Mouse (Mus musculus) adipocyte (in vitro differentiated cells): ENCODE results near the gene Fbxl2.

Source experiments
- DNase-seq: peaks from one replicate; pipeline ENCODE4 v3.0.0-alpha.2; 2016; ENCODE audit warnings: low spot score

Gene Fbxl2

DNA sequence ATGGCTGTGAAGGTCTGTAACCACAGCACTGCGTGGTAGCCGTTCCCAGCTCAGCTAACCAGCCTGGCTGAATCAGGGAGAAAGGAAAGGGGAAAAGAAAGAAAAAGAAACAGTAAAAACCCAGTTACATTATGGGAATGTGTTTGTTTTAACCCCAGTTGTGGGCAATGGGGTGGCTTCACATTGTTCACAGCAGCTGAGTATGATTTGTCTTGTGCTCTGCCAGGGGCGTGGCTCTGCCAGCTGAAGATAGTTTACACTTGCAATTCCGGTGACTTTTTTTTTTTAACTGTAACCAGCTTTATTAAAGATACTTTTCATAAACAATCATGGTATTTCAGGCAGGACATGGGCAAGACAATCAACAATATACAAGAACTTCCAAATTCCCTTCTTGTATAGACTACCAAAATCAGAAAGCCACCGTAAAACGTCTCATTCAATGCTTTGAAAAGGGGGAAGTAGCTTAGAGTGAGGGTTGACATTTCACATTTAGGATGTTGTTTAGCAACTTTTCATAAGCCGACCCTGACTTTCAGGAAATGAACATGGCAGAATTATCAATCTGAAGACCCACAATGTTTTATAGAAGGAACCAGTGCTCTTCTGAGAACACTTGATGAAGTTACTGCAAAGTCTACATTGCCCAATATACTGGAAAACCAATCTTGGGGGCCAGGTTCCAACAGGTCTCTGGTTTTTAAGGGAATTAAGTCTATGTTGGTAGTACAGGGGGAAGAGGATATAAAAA, 26.8 kb downstream of the Fbxl2 start:
- no peak for DNase-seq

DNA sequence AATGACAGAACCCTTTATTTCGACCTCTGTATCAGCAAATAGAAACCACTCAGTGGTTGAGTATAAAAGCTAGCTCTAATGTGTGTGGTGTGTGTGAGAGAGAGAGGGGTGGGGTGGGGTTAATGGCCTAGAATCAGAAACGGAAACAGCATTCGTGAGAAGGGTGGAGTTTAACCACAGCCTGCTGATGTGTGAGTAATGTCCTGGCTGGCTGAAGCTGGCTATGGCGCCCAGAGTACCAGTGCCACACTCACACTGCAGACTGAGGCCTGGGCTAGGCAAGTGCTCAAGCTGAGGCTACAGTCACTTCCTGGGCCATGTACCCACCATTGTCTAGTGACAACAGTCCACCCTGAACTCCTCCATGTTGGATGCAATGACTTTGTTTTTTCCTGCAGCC, 29.6 kb downstream of the Fbxl2 start:
- DNase-seq = no peak

DNA sequence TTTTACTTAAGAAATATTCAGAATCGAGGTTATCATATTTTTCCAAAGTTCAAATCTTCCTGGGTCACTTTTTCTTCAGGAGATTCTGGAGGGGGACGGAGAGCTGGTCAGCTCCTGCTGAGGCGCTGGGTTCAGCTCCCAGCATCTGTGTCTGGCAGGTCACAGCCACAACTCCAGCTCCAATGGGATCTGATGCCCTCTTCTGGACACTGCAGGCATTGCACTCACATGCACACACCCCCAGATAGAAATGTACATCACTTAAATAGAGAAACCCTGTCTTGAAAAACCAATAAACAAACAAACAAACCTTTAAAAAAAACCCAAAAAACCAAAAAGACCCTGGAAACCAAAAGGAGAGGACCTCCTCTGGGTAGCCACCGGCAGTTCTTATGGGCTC, 30.3 kb downstream of the Fbxl2 start:
- DNase-seq = no peak

DNA sequence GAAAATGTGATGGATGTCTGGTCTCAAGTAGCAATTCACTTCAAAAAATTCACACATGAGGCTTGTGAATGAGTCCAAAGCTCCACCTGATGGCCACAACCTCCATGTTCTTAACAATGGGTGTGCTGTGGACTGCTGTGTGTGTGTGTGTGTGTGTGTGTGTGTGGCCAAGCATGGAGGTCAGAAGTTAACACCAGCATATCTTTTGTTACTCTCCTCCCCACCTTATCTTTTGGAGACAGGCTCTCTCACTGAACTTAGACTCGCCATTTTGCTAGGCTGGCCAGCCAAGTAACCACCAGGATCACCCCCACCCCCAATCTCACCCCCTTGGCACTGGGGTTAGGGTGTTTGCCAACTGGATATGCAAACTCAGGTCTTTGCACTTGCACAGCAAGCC, 32.0 kb downstream of the Fbxl2 start:
- no peak for DNase-seq

DNA sequence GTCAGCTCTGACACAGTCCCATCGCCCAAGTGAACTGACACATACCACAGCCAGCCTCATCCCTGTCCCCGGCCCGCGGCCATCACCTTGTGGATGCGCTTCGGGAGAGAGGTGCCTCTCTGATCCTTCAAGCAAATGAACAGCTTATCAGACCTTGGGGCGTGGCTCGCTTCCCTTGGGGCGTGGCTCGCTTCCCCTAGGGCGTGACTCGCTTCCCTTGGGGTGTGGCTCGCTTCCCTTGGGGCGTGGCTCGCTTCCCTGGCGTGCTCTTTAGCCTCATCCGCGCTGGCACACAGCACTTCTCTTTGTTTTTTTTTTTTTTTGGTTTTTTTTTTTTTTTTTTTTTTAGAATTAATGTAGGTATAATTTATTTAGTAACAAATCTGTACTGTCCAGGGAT, 34.8 kb downstream of the Fbxl2 start:
- DNase-seq = no peak

DNA sequence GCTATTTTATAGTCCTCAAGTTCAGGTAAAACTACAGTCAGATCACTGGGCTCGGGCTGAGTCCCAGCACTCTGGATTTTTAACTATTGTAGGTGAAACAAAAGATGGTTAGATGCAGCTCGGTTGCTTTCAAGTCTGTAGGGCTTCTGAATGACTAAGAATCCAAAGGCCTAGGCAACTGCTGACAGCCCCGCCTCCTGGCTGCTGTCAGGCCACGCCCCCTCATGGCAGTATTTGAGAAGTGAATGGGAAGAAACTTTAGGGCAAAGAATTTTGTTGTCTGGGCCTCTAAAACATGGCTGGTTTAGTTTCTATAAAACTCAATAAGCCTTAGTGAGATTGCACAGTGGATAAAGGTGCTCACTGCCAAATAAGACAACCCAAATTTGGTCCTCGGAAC, 36.5 kb downstream of the Fbxl2 start:
- no peak for DNase-seq

DNA sequence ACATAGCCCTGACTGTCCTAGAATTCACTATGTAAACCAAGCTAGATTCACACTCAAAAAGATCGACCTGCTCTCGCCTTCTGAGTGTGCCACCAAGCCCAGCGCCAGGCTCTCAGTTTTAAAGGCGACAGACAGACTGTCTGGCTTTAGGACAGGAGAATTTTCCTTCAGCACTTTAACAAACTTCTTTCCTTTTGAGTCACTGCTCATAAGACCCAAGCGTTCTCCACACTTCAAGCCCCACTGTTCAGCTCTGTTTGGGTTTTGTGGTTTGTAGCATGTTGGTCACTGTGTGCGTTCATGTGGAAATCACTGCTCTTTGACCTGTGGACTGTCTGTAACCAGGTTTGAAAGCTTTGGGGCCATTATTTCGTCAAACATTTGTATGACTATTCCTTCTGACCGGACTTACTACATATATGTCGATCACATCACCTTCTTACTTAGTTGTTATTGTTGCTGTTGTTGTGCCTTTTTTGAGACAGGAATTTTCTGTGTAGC, 38.1 kb downstream of the Fbxl2 start:
- DNase-seq = no peak

DNA sequence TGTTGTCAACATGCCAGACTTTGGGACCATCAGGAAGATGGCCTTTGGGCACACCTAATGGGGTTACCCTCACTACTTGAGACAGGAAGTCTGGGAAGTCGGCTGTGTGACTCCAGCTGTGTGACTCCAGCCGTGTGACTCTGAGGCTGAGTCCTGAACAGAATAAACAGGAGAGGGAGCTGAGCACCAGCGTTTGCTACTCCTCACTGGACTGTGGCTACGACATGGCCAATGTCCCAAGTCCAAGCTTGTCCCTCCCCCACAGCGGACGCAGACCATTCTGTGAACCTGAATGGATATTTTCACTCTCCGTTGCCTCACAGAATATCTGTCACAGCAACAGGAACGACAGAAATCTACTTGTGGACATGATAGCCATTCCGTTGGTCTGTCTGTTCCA, 39.2 kb downstream of the Fbxl2 start:
- no peak for DNase-seq

DNA sequence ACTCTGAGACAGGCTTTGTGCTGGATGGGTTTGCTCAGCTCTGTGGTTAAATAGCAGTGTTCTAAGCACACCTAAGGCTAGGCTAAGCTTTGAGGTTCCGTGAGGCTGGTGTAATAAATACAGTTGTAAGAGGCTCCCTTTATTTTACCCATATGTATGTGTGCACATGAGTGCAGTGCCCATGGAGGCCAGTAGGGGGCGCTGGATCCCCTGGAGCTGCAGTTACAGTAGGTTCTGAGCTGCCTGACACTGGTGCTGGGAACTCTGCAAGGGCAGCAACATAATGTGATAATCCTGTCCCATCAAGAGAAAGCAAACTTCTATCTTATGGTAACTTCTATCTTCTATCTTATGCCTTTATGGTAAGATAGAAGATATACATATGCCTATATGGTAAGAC, 47.7 kb downstream of the Fbxl2 start:
- DNase-seq = no peak

DNA sequence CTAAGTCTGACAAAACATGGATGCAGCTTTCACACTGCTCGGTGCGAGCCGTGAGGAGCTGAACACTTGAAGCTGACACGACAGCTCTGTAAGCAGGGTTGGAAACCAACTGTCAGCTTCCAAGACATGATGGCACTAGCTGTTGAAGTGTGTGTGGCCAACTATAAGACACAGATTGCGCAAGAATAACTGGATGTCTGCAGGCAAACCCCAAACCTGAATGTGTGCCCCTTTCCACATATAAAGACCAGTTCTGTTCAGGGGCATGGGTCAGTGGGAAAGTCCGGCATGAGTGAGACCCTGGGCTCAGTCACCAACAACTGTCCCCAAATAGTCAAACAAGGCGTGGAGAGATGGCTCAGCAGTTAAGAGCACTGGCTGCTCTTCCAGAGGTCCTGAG, 53.2 kb downstream of the Fbxl2 start:
- no peak for DNase-seq

DNA sequence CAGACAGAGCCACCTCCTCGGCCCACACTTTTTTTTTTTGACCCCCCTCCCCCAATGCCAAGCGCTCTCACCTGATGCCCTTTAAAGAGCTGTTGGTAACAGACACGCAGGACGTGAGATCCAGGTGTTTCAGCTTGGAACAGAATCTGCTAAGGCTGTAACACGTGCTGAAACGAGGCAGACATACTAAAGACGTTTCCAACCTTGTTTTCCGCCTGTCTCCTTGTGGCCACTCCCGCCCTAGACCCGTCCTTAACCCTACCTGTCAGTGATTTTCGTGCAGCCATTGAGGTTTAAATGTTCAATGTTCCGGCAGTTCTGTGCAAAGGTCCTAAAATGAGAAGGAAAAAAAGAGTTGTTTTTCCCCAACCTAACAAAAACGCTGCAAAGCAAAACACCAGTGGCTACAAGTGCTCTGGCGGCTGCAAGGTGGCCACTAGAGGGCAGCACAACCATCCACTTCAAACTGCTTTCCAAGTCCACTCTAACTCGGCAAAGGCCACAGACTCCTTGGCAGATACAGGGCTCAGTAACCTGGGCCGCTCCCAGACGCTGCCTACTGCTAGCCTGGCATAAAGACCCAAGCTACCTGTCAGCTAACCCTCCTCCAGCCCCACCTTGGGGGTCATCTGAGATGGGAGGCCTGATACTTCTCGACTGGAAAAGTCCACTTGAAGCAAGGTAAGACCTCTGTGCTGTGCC, 55.3 kb downstream of the Fbxl2 start:
- DNase-seq = peak; percentile 87

DNA sequence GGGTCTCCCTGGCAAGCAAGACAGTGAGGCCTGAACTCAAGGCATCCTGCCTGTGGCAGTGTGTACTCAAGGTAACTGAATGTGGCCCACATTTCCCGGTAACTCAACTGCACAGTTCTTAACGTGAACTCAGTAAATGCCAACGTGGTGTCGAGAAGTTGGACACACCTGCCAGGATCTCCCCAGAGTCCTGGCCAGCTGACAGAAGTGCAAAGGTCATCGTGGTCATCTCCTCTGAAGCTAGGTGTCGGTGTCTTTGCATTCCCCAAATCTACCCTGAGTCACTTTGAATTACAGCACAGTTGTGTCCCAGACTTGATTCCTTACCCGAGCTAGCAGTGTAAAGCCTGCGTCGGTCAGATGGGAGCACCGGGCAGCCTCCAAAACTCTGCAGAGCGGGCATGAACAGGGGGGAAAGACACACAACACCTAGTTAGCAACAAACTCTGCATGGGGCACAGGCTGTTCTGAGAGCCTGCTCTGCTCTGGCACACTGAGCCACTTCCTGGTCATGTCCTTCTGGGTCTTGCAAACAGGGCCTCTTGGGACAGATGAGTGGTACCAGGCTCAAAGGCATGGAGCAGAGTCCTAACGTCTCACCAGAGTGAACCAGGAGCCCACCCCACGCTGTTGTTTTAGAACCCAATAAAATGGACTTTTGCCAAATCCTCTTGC, 60.9 kb downstream of the Fbxl2 start:
- DNase-seq = no peak

DNA sequence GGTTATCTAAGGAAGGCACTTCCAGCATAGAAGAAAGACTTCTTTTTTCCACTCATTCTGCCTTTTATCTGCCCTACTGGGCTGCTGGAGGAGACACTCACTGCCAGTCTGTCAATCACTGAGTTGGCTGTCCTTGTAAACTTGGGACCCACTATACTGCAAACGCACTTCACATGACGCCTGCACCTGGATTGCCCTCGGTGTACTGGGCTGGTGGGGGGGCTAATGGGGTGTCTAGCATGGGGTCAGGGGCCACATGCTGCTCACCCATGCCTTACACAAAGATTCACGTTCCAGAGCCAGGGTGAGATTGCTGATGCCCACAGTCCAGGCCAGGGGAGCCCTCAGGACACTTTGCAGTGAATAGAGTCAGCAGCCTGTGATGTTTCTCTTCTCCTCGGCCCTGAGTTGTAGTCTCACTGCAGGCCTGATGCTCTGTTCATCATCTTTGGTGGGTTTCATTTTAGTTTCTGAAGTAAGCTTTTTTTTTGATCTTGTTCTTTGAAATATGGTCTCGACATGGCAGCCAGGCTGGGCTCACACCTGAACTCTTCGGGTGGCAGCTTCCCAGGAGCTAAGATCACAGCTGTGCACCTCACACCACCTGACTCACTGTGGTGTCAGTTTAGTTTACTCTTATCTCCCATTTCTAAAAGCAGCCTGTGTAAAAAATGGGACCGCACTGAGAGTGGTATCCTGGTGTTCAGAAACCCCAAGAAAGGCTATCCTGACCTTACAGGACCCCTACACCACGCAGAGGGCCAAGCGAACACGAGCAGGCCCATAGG, 62.9 kb downstream of the Fbxl2 start:
- DNase-seq = no peak

DNA sequence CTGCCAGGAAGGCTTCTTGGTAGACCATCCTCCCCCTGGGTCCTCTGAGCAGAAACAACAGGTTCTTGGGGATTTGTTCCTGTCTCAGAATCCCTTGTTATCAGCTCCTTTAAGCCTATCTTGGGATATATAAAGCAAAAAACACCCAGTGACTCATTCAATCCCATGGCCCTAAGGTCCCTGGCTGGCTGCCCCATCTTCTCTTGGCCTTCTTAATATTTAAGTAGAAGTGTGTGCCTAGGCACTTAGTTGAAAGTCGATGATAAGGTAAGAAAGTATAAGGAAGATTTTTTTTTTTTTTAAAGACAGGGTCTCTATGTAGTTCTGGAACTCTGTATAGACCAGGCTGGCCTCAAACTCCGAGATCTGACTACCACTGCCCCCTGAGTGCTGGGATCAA, 63.5 kb downstream of the Fbxl2 start:
- DNase-seq = no peak

DNA sequence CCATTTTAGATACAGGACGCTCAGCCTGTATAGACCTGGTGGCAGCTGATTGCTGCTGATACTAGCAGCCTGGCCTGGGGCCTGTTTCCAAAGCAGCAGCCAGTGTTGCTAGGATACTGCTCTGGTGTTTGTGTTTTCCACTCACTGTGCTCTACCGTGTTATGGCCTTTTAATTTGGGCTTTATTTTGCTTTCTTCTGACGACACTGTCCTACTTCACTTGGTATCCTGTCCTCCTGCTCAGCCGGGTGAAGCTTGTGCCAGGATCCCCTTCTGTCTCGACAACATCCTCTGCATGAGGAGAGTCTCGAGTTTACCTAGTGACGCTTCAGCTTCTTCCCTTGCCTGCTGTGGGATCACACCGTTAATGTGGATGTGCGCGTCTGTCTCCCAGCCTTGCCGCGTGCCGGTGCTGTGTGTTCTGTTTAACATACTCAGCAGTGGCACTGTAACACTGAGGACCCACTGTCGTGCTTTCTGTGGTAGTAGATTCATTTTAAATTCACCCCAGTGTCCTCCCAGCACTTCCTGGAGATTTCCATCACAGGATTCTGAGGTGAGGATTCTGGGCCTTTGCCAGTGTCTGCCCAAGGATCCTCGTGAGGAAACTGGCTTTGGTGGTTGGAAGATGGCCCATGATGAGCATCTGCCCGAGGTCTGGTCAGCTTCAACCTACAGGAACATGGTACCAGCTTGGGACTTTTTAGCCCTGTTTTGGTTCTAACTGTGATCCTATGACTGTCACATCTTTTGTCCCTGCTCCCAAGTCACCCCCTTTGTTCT, 64.7 kb downstream of the Fbxl2 start:
- DNase-seq = no peak

DNA sequence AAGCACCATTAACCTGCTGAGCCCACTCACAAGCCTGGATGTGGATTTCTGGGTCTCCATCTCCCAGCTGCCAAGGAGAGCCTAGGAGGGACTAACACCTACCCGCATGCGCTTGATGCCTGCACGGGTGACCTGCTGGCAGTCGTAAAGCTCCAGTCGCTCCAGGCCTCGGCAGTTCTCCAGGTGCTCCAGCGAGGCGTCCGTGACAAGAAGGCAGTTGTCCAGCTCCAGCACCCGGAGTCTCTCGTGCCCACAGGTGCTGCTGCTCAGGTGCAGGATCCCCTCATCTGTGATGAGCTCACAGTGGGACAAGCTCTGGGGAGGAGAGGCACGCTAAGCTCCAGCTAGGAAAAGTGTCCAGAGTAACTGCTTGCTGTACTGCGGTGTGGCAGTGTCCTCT, 66.6 kb downstream of the Fbxl2 start:
- DNase-seq = no peak

DNA sequence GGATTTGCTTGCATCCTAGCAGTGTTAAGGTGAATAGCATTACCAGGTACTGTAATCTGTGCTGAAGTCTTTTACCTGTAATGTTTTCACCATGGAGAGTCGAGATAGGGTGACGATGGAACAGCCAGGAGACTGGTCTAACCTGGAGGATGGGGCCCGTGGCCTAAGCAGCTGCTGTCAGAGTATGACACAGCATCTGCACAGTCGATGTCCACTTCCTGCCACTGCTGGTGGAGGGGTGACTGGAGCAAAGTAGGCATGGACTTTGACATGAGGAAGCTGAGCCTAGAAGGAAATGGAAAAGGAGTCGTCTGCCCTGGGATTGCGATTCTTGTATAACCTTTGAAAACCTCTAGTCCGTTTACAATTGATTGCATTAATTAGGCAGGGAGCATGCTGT, 67.3 kb downstream of the Fbxl2 start:
- no peak for DNase-seq

DNA sequence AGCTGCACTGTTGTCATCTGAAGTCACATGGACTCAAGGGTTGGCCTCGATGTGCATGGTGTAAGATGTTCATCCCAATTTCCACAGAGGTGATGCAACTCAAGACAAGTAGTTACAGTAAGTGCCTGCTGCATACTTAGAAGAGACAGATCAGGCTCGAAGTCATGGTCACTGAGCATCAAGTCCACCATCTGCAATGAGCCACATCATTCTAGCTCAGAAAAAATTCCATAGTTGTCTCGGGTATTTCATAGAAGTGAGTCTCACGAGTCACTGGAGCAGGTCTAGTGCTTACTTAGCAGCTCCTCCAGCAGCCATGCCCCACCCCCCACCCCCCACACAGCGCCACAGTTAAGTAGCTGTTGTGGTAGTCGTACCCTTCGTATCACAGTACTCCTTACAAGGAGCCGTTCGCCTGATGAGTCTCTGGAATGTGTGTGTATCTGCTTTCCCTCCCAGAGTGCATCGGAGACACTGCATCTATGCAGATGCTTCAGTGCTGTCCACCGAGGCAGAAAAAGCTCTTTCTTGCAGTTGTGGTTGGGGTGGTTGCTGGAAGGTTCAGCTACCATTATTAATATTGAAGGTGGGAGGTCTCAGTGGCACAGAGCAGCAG, 68.7 kb downstream of the Fbxl2 start:
- no peak for DNase-seq

DNA sequence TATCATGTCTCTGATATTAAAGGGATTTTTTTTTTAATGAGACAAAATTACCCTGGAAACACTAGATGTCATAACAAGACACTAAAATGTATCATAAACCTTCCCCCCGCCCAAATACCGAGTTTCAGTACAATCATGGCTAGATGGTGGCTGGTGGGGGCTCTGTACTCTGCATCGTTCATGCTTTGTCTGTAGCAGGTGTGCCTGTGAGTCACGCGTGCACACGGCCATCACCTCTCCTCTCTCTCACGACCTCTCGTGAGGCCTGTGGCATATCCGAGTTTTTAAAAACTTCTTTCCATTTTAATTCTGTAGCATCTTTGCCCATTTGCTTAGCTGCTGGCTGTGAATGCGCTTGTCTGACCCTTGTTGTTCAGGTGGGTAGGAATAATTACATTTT, 69.7 kb downstream of the Fbxl2 start:
- no peak for DNase-seq

DNA sequence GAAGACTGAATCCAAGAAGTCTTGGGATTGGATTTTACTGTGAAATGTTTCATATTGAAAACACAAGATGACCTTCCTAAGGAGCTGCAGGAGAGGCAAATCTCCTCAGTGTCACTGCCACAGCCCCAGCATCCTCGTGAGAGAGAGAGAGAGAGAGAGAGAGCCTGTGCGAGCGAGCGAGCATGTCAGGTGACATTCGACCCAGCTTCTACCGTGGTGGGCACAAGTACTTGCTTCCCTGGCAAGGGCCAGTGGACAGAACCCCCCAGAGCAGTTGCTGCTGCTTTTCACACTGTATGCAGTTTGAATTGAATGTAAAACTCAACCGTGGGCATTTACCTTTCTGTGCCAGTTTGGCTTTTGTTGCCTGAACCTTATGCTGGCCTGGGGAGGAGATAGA, 70.5 kb downstream of the Fbxl2 start:
- DNase-seq = no peak

DNA sequence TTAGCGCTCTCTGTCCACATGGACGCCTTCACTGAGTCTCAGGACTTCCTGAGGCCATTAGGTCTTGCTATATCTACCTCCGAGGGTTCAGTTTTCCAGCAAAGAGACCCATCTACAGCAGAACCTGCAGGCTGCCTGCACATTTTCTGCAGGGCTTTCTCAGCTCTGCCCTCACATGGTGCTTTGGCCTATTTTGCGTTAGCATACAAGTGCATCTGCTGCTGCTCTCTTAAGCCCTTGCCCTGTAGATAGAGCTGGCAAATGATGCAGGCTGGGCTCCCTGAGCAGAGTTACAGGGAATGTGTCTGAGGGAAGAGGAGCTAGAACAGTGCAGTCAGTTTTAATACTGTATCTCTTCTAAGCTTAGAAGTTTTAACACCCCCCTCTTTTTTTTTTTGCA, 71.0 kb downstream of the Fbxl2 start:
- DNase-seq = no peak
